Mouse (Mus musculus) hindbrain, embryonic 16.5 days (tissue): ENCODE results near the gene Slc10a4. TPM values are rescaled to one million over a fixed set of nuclear protein-coding genes. Genes with fewer than 3 reads are reported as not detected.
"Not testable (repeated sequence)": the region's sequence is repeated elsewhere in the genome, so short reads cannot be mapped to it uniquely, and the experiment has no call there.

Experiments
- ATAC-seq: fragments of 200-750 bp; cut with Nextera tagmentation; 2 replicates; pipeline ENCODE4 v1.8.0; 2017; ENCODE audit warnings: moderate TSS enrichment, moderate library complexity
- H3K27ac ChIP-seq: fragments of 300-500 bp; sonication (generic); 2 replicates; pipeline ENCODE4 v1.5.1; 2014; ENCODE audit warnings: low read depth, mild to moderate bottlenecking, control low read depth, low read length, moderate library complexity
- H3K27me3 ChIP-seq: fragments of 300-500 bp; sonication (generic); replicated peaks from 2 replicates; pipeline ENCODE4 v1.6.1; 2014; ENCODE audit warnings: low read length; ENCODE audit not compliant: control insufficient read depth, insufficient read depth
- H3K36me3 ChIP-seq: fragments of 300-500 bp; sonication (generic); 2 replicates; pipeline ENCODE4 v1.6.1; 2014; ENCODE audit warnings: mild to moderate bottlenecking, low read length, moderate library complexity, mixed read lengths; ENCODE audit not compliant: control insufficient read depth, insufficient read depth
- H3K4me1 ChIP-seq: fragments of 300-500 bp; sonication (generic); 2 replicates; pipeline ENCODE4 v1.6.1; 2014; ENCODE audit warnings: low read depth, low read length; ENCODE audit not compliant: control insufficient read depth, insufficient read depth
- H3K4me2 ChIP-seq: fragments of 300-500 bp; sonication (generic); 2 replicates; pipeline ENCODE4 v1.6.1; 2014; ENCODE audit warnings: mild to moderate bottlenecking, low read length, control low read depth, moderate library complexity
- H3K4me3 ChIP-seq: fragments of 300-500 bp; sonication (generic); 2 replicates; pipeline ENCODE4 v1.5.1; 2014; ENCODE audit warnings: mild to moderate bottlenecking, low read length, control low read depth, moderate library complexity
- H3K9ac ChIP-seq: fragments of 300-500 bp; sonication (generic); 2 replicates; pipeline ENCODE4 v1.6.1; 2014; ENCODE audit warnings: low read depth, mild to moderate bottlenecking, control low read depth, low read length, moderate library complexity
- H3K9me3 ChIP-seq: fragments of 300-500 bp; sonication (generic); 2 replicates; pipeline ENCODE4 v1.6.1; 2014; ENCODE audit warnings: mild to moderate bottlenecking, low read length, moderate library complexity; ENCODE audit not compliant: control insufficient read depth
- WGBS: fragments of 180-500 bp; shearing (Covaris S2); extraction: QIAGEN DNeasy Blood & Tissue Kit; methylation state at CpG from one replicate; pipeline ENCODE4 v1.1.7; 2014; 5-methylcytosine and 5-hydroxymethylcytosine counted together
- polyA plus RNA-seq: library from polyadenylated mRNA; unstranded; fragments of >200 nt; fragmentation: Nextera tagmentation; extraction: Ambion mirVana; gene quantifications from 2 replicates; pipeline ENCODE4 v1.2.1, GENCODE M21; 2015

Gene Slc10a4
- polyA plus RNA-seq, 1 experiment from 2014 or later, result 35.5 TPM

- peak; percentile 57 for ATAC-seq
- WGBS, result 8% methylated on average over 2 of the region's 2 CpGs
- H3K36me3 ChIP-seq, result peaks cover 2% of the 10 kb centered on the region; the same call in 1 of the 2 replicates
- H3K4me1 ChIP-seq, result no peaks in the 10 kb centered on the region
- no peaks in the 10 kb centered on the region for H3K9me3 ChIP-seq
- no peak overlapping the region for H3K27ac ChIP-seq
- H3K9ac ChIP-seq, result no peak overlapping the region
- H3K4me3 ChIP-seq, result no peak overlapping the region
- H3K27me3 ChIP-seq, result no peaks in the 10 kb centered on the region
- no peak overlapping the region for H3K4me2 ChIP-seq
Observed at GRCm38 (mm10) chr5:72984091-72984490, 22.6 kb upstream of the Slc10a4 start.

GRCm38 (mm10) chr5:72987786-72988185 is 18.9 kb upstream of the Slc10a4 start:
- H3K9ac ChIP-seq, result no peak overlapping the region

GRCm38 (mm10) chr5:72989756-72990155 is 16.9 kb upstream of the Slc10a4 start:
- Histone ChIP-seq H3K27me3 (no peaks in the 10 kb centered on the region), H3K36me3 (no peaks in the 10 kb centered on the region), H3K4me3 (no peak overlapping the region), H3K4me2 (no peak overlapping the region), H3K9me3 (no peaks in the 10 kb centered on the region), H3K27ac (no peak overlapping the region), H3K9ac (no peak overlapping the region), H3K4me1 (no peaks in the 10 kb centered on the region)
- ATAC-seq, result no peak
- 60% methylated on average over 8 of the region's 8 CpGs for WGBS

More at GRCm38 (mm10) chr5:72987786-72988185, 18.9 kb upstream of the Slc10a4 start:
- Histone ChIP-seq H3K4me1 (no peaks in the 10 kb centered on the region), H3K9me3 (no peaks in the 10 kb centered on the region), H3K36me3 (no peaks in the 10 kb centered on the region), H3K4me3 (no peak overlapping the region), H3K27ac (no peak overlapping the region), H3K4me2 (no peak overlapping the region), H3K27me3 (no peaks in the 10 kb centered on the region)
- no peak for ATAC-seq
- 88% methylated on average over 7 of the region's 7 CpGs for WGBS

DNA sequence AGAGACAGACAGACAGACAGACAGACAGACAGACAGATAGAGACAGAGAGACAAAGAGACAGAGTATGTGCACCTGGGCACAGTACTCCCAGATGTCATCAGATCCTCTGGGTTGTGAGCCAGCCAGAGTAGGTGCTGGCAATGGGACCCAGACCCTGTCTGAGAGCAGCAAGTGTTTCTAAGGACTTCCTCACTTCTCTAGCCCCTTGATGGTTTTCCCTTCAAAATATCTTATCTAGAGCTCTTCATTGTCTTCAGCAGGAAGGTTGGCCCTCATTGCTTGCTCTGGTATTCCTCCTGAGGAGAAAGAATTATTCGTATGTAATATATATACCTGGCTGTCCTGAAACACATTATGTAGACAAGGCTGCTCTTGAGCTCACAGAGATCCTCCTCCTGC is 14.2 kb upstream of the Slc10a4 start:
- Histone ChIP-seq H3K36me3 (no peaks in the 10 kb centered on the region), H3K27me3 (no peaks in the 10 kb centered on the region), H3K27ac (no peak overlapping the region), H3K4me1 (peaks cover 3% of the 10 kb centered on the region; the same call in 1 of the 2 replicates), H3K4me2 (no peak overlapping the region), H3K4me3 (no peak overlapping the region), H3K9ac (no peak overlapping the region), H3K9me3 (no peaks in the 10 kb centered on the region)
- no peak for ATAC-seq
- WGBS, result 89% methylated on average over 1 of the region's 1 CpGs

GRCm38 (mm10) chr5:72994424-72994823 is 12.3 kb upstream of the Slc10a4 start:
- Histone ChIP-seq H3K4me2 (no peak overlapping the region), H3K9ac (no peak overlapping the region), H3K4me3 (no peak overlapping the region), H3K9me3 (no peaks in the 10 kb centered on the region), H3K36me3 (no peaks in the 10 kb centered on the region), H3K27me3 (no peaks in the 10 kb centered on the region), H3K4me1 (peaks cover 3% of the 10 kb centered on the region; the same call in 1 of the 2 replicates), H3K27ac (no peak overlapping the region)
- no peak for ATAC-seq
- WGBS, result 26% methylated on average over 8 of the region's 8 CpGs

DNA sequence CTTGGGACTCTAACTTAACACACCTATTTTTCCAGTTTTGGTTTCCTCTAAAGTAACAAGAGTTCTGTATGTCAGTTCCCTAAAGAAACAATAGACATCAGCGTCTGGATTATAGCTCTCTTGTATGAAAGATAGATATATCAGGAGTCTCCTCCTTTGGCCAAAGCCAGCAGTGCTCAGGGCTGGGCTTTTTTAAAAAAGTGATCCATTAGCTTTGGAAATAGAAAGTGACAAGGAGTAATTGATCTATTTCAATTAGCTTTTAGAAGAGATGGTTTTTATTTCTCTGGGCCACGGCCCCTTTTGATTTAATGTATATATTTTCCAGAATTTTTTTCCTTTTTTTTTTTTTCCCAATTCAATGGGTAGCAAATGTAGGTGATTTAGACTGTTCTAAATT is 11.8 kb upstream of the Slc10a4 start:
- WGBS, result 28% methylated on average over 2 of the region's 2 CpGs
- no peak overlapping the region for H3K27ac ChIP-seq
- peaks cover 3% of the 10 kb centered on the region; the same call in 1 of the 2 replicates for H3K4me1 ChIP-seq
- no peaks in the 10 kb centered on the region for H3K27me3 ChIP-seq
- H3K36me3 ChIP-seq, result no peaks in the 10 kb centered on the region
- H3K9me3 ChIP-seq, result no peaks in the 10 kb centered on the region
- H3K9ac ChIP-seq, result no peak overlapping the region
- no peak for ATAC-seq
- no peak overlapping the region; the same call in 1 of the 2 replicates for H3K4me2 ChIP-seq
- no peak overlapping the region for H3K4me3 ChIP-seq

- Histone ChIP-seq H3K4me1 (peaks cover 3% of the 10 kb centered on the region; the same call in 1 of the 2 replicates), H3K9me3 (no peaks in the 10 kb centered on the region), H3K36me3 (no peaks in the 10 kb centered on the region), H3K4me3 (no peak overlapping the region), H3K9ac (no peak overlapping the region), H3K27ac (no peak overlapping the region), H3K4me2 (peak overlapping the region; percentile 34), H3K27me3 (no peaks in the 10 kb centered on the region)
- 0 out of 2 replicates have a peak, but pooled peaks have one; percentile 45 for ATAC-seq
- 16% methylated on average over 10 of the region's 10 CpGs for WGBS
Observed at GRCm38 (mm10) chr5:72995379-72995778, 11.3 kb upstream of the Slc10a4 start.

DNA sequence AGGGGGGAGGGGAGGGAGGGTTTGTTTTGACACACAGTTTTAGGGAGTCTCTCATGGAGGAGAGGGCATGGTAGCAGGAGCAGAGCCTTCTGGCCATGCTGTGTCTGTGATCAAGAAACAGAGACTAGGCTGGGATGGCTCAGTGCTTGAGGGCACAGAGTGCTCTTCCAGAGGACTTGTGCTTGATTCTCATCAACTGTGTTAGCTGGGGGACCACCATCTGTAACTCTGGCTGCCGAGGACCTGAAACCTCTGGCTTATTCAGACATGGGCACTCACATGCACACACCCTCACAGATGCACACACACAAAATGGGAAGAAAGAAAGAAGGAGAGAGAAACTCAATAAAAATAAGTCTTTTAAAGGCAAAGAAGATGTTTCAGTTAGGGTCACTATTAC is 8.1 kb upstream of the Slc10a4 start:
- H3K27ac ChIP-seq, H3K4me3 ChIP-seq, ATAC-seq: not testable (repeated sequence)

GRCm38 (mm10) chr5:73004046-73004445 is 2.6 kb upstream of the Slc10a4 start:
- H3K9me3 ChIP-seq, result no peaks in the 10 kb centered on the region
- H3K27ac ChIP-seq, result no peak overlapping the region
- H3K36me3 ChIP-seq, result no peaks in the 10 kb centered on the region
- no peak overlapping the region for H3K4me2 ChIP-seq
- H3K4me3 ChIP-seq, result no peak overlapping the region
- ATAC-seq, result no peak
- H3K4me1 ChIP-seq, result 0 out of 2 replicates have a peak, but pooled peaks cover 4% of the 10 kb centered on the region
- WGBS, result 84% methylated on average over 5 of the region's 5 CpGs
- H3K27me3 ChIP-seq, result no peaks in the 10 kb centered on the region; the same call in 1 of the 2 replicates
- no peak overlapping the region for H3K9ac ChIP-seq

More for the DNA sequence above, 8.1 kb upstream of the Slc10a4 start:
- not testable (repeated sequence) for H3K27me3 ChIP-seq, H3K4me1 ChIP-seq, H3K36me3 ChIP-seq, H3K9me3 ChIP-seq, H3K9ac ChIP-seq, H3K4me2 ChIP-seq
- WGBS, result 83% methylated on average over 1 of the region's 1 CpGs
